Mouse (Mus musculus): ENCODE data around the gene Mylk4. TPM values are rescaled to one million over a fixed set of nuclear protein-coding genes. Genes with fewer than 3 reads are reported as not detected.

Mylk4 gene
- polyA plus RNA-seq, 1 experiment = 0.21 TPM

- 49% methylated on average over 7 of the region's 7 CpGs for WGBS
- TF ChIP-seq POLR2A (IDR thresholded peaks at IDR 0.05; ENCODE audit: borderline replicate concordance, insufficient read depth, low read length) (no peak), CTCF (IDR thresholded peaks at IDR 0.05; ENCODE audit: borderline replicate concordance, insufficient read depth, low read depth, low read length) (no peak)
- DNase-seq = no peak
Observed at GRCm38 (mm10) chr13:32741161-32741560, 42.6 kb downstream of the Mylk4 start.

DNA sequence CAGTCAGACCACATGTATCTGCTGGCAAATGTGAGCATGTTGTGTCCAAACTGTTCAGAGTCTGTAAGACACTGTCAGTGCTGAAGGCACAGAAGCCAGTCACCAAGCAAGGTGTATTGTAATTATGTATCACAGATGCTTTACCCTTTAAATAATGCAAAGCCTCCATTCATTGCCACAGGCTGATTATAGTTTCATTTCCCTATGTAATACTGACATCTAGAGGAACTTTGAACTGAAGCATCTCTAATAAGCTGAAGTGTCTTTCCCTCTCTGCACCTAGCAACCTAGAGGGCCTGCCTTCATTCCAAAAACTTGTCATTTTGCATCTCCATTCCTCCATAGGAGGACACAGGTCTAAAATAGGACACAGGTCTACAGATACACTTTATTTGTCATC lies 52.5 kb downstream of the Mylk4 start:
- no peak for DNase-seq
- no peak overlapping the region for H3K27ac ChIP-seq (ENCODE audit: insufficient read depth, low read length)

More at GRCm38 (mm10) chr13:32741161-32741560, 42.6 kb downstream of the Mylk4 start:
- H3K4me3 ChIP-seq (replicated peaks; ENCODE audit: insufficient read depth, low read depth, low read length) = no peak overlapping the region
- no peak overlapping the region for H3K27ac ChIP-seq (ENCODE audit: insufficient read depth, low read length)
- H3K4me1 ChIP-seq (ENCODE audit: control insufficient read depth, insufficient read depth, low read length) = no peaks in the 10 kb centered on the region
- no peaks in the 10 kb centered on the region for H3K27me3 ChIP-seq (ENCODE audit: control insufficient read depth, insufficient read depth, low read length)

GRCm38 (mm10) chr13:32724606-32725005 lies 59.1 kb downstream of the Mylk4 start:
- Histone ChIP-seq H3K27ac (ENCODE audit: insufficient read depth, low read length) (no peak overlapping the region), H3K4me3 (replicated peaks; ENCODE audit: insufficient read depth, low read depth, low read length) (no peak overlapping the region), H3K4me1 (ENCODE audit: control insufficient read depth, insufficient read depth, low read length) (no peaks in the 10 kb centered on the region), H3K27me3 (ENCODE audit: control insufficient read depth, insufficient read depth, low read length) (no peaks in the 10 kb centered on the region)
- TF ChIP-seq POLR2A (IDR thresholded peaks at IDR 0.05; ENCODE audit: borderline replicate concordance, insufficient read depth, low read length) (no peak), CTCF (IDR thresholded peaks at IDR 0.05; ENCODE audit: borderline replicate concordance, insufficient read depth, low read depth, low read length) (no peak)
- 76% methylated on average over 5 of the region's 5 CpGs for WGBS
- no peak for DNase-seq

More for the DNA sequence above, 52.5 kb downstream of the Mylk4 start:
- Histone ChIP-seq H3K4me1 (ENCODE audit: control insufficient read depth, insufficient read depth, low read length) (no peaks in the 10 kb centered on the region), H3K4me3 (replicated peaks; ENCODE audit: insufficient read depth, low read depth, low read length) (no peak overlapping the region), H3K27me3 (ENCODE audit: control insufficient read depth, insufficient read depth, low read length) (no peaks in the 10 kb centered on the region)
- TF ChIP-seq POLR2A (IDR thresholded peaks at IDR 0.05; ENCODE audit: borderline replicate concordance, insufficient read depth, low read length) (no peak), CTCF (IDR thresholded peaks at IDR 0.05; ENCODE audit: borderline replicate concordance, insufficient read depth, low read depth, low read length) (no peak)

GRCm38 (mm10) chr13:32721717-32722116 lies 62.0 kb downstream of the Mylk4 start:
- no peak overlapping the region for H3K4me3 ChIP-seq (replicated peaks; ENCODE audit: insufficient read depth, low read depth, low read length)
- H3K27me3 ChIP-seq (ENCODE audit: control insufficient read depth, insufficient read depth, low read length) = no peaks in the 10 kb centered on the region
- TF ChIP-seq CTCF (IDR thresholded peaks at IDR 0.05; ENCODE audit: borderline replicate concordance, insufficient read depth, low read depth, low read length) (no peak), POLR2A (IDR thresholded peaks at IDR 0.05; ENCODE audit: borderline replicate concordance, insufficient read depth, low read length) (no peak)
- WGBS = 70% methylated on average over 4 of the region's 4 CpGs
- DNase-seq = no peak
- no peak overlapping the region for H3K27ac ChIP-seq (ENCODE audit: insufficient read depth, low read length)
- no peaks in the 10 kb centered on the region for H3K4me1 ChIP-seq (ENCODE audit: control insufficient read depth, insufficient read depth, low read length)

- no peaks in the 10 kb centered on the region for H3K27me3 ChIP-seq (ENCODE audit: control insufficient read depth, insufficient read depth, low read length)
- TF ChIP-seq POLR2A (IDR thresholded peaks at IDR 0.05; ENCODE audit: borderline replicate concordance, insufficient read depth, low read length) (no peak), CTCF (IDR thresholded peaks at IDR 0.05; ENCODE audit: borderline replicate concordance, insufficient read depth, low read depth, low read length) (no peak)
- 47% methylated on average over 3 of the region's 3 CpGs for whole genome bisulfite sequencing
Observed at GRCm38 (mm10) chr13:32719284-32719683, 64.5 kb downstream of the Mylk4 start.

GRCm38 (mm10) chr13:32717709-32718108 lies 66.0 kb downstream of the Mylk4 start:
- Histone ChIP-seq H3K4me1 (ENCODE audit: control insufficient read depth, insufficient read depth, low read length) (no peaks in the 10 kb centered on the region), H3K27ac (ENCODE audit: insufficient read depth, low read length) (no peak overlapping the region), H3K27me3 (ENCODE audit: control insufficient read depth, insufficient read depth, low read length) (no peaks in the 10 kb centered on the region), H3K4me3 (replicated peaks; ENCODE audit: insufficient read depth, low read depth, low read length) (no peak overlapping the region)
- TF ChIP-seq POLR2A (IDR thresholded peaks at IDR 0.05; ENCODE audit: borderline replicate concordance, insufficient read depth, low read length) = no peak
- no peak for DNase-seq
- WGBS = 75% methylated on average over 5 of the region's 5 CpGs

More at GRCm38 (mm10) chr13:32719284-32719683, 64.5 kb downstream of the Mylk4 start:
- no peak overlapping the region for H3K4me3 ChIP-seq (replicated peaks; ENCODE audit: insufficient read depth, low read depth, low read length)
- no peaks in the 10 kb centered on the region for H3K4me1 ChIP-seq (ENCODE audit: control insufficient read depth, insufficient read depth, low read length)
- DNase-seq = no peak
- H3K27ac ChIP-seq (ENCODE audit: insufficient read depth, low read length) = no peak overlapping the region

DNA sequence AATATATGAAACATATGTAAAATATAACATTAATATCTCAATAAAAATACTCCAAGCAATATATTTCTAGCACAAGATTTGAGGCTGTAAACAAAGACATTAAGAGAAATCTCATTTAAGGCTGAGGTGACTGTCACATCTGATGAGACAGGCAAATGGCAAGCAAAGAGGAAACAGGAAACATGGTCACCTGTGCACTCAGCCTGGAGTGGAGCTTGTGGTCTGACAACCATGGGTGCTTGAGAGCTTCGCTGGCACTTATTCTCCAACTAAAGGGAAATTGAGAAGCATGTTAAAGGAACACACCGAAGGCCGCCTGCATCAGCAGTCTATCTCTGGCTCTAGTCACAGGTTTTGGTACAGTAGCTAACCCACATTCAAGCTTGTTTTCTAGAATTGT lies 71.2 kb downstream of the Mylk4 start:
- Histone ChIP-seq H3K4me1 (ENCODE audit: control insufficient read depth, insufficient read depth, low read length) (no peaks in the 10 kb centered on the region), H3K4me3 (replicated peaks; ENCODE audit: insufficient read depth, low read depth, low read length) (no peak overlapping the region), H3K27me3 (ENCODE audit: control insufficient read depth, insufficient read depth, low read length) (no peaks in the 10 kb centered on the region), H3K27ac (ENCODE audit: insufficient read depth, low read length) (no peak overlapping the region)
- no peak for DNase-seq
- TF ChIP-seq POLR2A (IDR thresholded peaks at IDR 0.05; ENCODE audit: borderline replicate concordance, insufficient read depth, low read length) (no peak), CTCF (IDR thresholded peaks at IDR 0.05; ENCODE audit: borderline replicate concordance, insufficient read depth, low read depth, low read length) (no peak)
- 93% methylated on average over 3 of the region's 3 CpGs for WGBS

DNA sequence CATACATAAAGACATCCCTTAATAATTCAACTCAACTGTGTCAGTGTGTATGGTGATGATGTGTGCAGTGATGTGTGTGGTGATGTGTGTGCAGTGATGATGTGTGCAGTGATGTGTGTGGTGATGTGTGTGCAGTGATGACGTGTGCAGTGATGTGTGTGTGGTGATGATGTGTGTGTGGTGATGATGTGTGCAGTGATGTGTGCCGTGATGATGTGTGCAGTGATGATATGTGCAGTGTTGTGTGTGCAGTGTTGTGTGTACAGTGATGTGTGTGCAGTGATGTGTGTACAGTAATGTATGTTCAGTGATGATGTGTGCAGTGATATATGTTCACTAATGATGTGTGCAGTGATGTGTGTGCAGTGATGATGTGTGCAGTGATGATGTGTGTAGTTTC lies 75.9 kb downstream of the Mylk4 start:
- 41% methylated on average over 2 of the region's 2 CpGs for WGBS
- no peak for TF ChIP-seq CTCF (IDR thresholded peaks at IDR 0.05; ENCODE audit: borderline replicate concordance, insufficient read depth, low read depth, low read length)
- TF ChIP-seq POLR2A (IDR thresholded peaks at IDR 0.05; ENCODE audit: borderline replicate concordance, insufficient read depth, low read length) = no peak
- Histone ChIP-seq H3K27ac (ENCODE audit: insufficient read depth, low read length) (no peak overlapping the region), H3K4me3 (replicated peaks; ENCODE audit: insufficient read depth, low read depth, low read length) (no peak overlapping the region), H3K4me1 (ENCODE audit: control insufficient read depth, insufficient read depth, low read length) (no peaks in the 10 kb centered on the region), H3K27me3 (ENCODE audit: control insufficient read depth, insufficient read depth, low read length) (no peaks in the 10 kb centered on the region)
- DNase-seq = no peak
